Mouse (Mus musculus) left cerebral cortex, postnatal 10 days (tissue): ENCODE results near the gene Nphp4. TPM values are rescaled to one million over a fixed set of nuclear protein-coding genes. Genes with fewer than 3 reads are reported as not detected.

ENCODE experiments used
- DNase-seq, 2 experiments: peaks; one replicate each; pipeline ENCODE4 v3.0.0; 2021 to 2022; ENCODE audit warnings: low spot score in 2 of 2, mixed read lengths in 1 of 2; ENCODE audit errors: extremely low spot score in 1 of 2
- intact Hi-C: fragments of 180-260 bp; cut with DNase I; formaldehyde crosslinking; loops from one replicate; pipeline ENCODE4 v1.15.1; 2025
- total RNA-seq, 2 experiments: library from RNA; stranded (reverse); gene quantifications; 2 replicates each; pipeline ENCODE4 v1.2.3; 2021

The Nphp4 gene
- total RNA-seq, 2 experiments from 2014 or later: 14.6 to 15.1 TPM

DNA sequence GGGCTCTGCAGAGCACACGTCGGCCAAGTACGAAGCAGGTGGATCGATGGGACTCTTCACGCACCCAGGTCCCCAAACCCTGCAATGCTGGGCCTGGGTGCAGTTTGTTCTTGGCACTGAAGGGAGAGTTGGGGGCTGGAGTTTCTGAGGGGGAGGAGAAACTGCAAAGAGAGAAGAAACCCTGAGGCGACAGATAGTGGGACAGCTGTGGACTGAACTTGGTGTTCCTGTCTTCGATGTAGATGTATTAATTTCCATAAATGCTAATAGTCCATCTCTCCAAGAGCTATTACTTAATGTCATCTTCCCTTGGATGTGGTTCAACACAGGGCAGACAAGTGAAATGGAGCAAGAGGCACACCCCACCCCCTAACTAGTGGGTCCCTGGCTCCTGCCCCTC lies 565 bp upstream of the Nphp4 start:
- no peak for DNase-seq
- intact Hi-C loops: no loop called here

DNA sequence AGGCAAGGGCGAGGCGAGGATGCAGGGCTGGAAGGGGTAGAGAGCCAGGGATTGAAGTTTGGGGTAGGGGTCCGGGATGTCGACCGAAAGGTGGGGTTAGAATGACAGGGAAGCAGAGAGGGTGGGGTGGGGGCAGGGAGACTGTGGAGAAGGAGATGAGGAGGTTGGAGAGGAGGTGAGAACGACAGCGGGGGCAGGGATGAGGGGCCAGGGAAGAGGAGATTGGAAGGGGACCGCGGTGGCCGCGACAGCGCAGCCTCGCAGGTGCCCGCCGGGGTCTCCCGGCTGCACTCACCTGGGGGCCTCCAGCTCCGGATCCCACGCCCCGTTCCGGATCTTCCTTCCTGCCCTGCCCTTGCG lies 580 bp downstream of the Nphp4 start:
- intact Hi-C loops: no loop called here
- DNase-seq: no peak

DNA sequence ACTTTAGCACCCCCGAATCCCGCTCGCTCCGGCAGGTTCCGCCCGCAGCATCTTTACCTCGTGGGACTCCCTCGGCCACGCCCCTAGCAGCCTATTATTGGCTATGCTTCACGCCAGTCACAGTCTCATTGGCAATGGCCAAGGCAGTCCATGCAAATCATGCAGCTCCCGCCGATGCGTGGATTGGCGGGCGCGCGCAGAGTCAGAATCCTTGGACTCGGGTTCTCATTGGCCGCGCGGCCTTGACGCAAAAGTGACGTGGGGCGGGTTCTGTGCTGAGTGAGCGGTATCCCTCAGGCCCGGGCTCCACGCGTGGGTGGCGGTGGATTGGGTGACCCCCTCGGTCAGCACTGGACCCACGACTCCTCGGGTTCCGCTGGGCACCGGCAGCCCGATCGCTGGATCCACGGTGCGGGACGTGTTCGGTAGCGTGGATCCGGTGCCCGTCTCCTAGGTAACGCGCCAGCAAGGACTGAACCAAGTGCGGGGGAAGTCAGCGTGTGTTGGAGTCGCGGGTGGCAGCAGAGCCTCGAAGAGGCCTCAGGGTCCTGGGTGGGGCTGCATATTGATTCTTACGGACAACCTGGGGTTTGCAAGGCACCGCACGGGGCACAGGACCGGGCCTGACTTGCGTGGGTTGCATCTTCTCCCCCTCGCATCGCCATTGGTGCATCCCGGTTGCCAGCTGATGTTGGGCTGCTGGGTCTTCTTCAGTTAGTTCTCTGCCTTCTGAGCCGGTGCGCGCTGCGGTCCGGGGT lies 1.1 kb downstream of the Nphp4 start, which contains the start of gene Kcnab2:
Gene Kcnab2 (minus strand): TSS at position 406 of the 758 bp plus-strand sequence.
- intact Hi-C loops: no loop called here
- DNase-seq: peak; percentile 99 to 100

DNA sequence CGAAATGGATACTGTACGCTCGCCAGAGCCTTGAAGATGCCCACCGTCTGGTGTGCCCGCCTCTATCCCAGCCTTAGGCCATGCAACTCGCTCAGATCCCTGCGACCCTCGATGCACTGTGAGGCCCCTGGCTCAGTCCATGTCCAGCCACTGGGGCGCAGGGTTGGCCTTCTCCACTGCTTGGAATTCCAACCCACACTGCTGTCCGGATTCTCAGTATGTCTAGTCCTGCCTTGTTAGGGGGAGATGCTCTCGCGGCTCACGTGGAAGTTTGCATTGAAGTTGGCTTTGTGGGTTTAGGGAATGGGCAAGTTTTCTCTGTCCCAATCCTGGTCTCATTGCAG lies 1.7 kb downstream of the Nphp4 start:
- DNase-seq: no peak
- intact Hi-C loops: no loop called here

DNA sequence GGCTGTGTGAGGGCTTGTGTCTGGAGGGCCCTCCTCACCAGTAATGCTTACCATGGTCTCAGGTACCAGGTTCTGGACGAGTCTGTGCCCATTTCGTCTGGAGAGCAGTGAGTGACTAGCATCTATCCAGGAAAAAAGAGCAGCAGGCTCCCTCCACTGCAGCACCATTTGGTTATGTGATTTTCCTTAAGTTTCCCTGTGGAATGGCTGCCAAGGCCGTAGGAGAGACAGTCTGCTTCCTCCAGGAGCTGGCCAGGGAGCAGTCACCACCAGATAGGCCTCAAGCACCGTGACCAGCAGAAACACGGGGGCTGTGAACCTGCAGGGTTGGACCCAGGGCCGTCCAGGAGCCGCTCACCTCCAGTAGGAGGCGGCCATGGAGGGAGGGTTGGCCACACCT lies 3.9 kb downstream of the Nphp4 start:
- intact Hi-C loops: no loop called here
- no peak for DNase-seq

DNA sequence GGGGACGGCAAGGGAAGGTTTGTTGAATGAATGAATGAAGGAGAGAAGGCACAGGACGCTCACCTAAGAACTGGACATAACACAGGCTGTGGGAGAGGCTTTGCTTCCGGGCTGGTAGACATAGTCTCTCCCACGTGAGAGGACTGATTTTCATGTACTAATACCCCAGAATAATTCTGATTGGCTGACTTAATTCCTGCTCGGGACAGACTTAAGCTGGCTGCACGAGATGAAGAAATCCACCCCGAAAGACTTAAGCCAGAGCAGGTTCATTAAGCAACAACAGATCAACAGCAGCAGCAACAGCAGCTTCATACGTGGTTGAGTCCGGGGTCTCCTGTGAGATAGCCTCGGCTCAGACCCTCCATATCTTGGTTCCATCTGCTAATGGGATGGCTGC lies 11.5 kb downstream of the Nphp4 start:
- no peak for DNase-seq
- intact Hi-C loops: no loop called here

DNA sequence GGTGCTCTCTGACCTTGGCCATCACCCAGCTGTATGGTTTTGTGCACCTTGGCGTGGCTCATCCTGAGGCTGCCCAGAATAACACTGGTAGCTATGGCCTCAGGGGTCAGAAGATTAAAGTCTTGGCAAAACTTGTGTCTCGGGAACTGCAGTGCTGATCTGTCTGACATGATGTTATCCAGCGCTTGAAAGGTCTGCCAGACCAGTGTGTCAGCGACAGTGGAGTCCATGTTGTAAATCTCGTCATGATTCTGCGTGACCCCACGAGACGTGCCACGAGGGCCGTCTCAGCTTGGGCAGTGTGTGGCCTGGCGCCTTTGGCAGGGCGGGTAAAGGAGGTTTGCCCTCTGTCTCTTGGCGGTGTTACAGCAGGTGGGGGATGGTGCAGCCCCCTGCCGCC lies 13.8 kb downstream of the Nphp4 start:
- intact Hi-C loops: loop anchor here (10.0 kb wide), 1 partner anchor 146 kb away; no protein-coding TSS in a partner anchor

DNA sequence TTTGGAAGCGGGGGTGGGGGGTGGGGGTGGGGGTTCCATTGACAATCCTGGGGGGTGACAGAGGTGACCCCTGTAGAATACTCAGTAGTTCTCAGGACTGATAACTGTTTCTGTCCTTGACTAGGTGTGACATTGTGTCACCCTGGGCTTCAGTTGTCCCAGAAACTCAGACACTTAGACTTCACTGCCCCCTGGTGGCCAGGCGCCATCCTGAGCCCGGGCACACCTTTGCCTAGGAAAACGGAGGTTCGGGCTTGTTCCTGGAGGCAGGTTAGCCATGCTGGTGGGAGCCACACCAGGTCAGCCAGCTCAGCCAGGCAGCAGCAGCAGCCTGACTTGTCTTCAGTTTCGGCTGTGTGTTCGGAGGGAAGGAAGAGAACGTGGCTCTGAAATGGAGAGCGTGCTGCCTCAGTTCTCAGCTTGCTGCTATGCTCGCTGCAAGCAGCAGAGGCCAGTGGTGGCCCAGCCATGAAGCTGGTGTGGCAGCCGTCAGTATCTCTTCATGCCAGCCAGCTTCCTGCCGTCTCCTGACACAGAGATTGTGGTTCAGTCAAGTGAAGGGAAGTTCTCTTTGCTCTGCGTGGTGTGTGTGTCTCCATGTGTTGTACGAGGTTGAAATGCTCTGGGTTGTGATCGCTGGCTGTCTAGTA lies 14.9 kb downstream of the Nphp4 start:
- peak; percentile 49 to 73 for DNase-seq
- intact Hi-C loops: loop anchor here (10.0 kb wide), 1 partner anchor 147 kb away; no protein-coding TSS in a partner anchor

More for the DNA sequence above, 13.8 kb downstream of the Nphp4 start:
- no peak for DNase-seq

DNA sequence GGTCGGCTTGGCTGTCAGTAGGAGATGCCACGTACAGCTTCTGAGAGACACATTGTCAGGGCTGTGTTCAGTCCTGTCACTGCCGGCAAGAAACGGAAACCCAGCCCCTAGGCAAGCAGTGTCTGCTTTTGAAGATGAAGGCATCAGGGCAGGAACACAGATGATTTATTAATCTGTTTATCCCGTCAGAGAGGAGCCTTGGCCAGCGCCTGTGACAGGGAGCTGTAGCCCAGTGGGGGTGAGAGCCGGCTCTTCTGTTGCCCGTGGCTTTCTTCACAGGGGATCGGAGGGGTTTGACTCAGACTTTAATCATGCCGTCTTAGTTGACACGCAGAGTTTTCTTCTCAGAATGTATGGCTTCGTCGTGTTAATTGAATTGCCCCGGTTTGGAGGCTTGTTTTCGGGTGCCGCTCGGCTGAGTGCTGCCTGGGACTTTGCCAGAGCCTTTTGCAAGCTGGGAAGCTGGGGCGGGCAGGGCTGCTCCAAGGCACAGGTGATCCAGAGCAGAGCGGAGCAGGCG lies 17.9 kb downstream of the Nphp4 start:
- no peak for DNase-seq
- intact Hi-C loops: loop anchor here (10.0 kb wide), 1 partner anchor 150 kb away; no protein-coding TSS in a partner anchor

DNA sequence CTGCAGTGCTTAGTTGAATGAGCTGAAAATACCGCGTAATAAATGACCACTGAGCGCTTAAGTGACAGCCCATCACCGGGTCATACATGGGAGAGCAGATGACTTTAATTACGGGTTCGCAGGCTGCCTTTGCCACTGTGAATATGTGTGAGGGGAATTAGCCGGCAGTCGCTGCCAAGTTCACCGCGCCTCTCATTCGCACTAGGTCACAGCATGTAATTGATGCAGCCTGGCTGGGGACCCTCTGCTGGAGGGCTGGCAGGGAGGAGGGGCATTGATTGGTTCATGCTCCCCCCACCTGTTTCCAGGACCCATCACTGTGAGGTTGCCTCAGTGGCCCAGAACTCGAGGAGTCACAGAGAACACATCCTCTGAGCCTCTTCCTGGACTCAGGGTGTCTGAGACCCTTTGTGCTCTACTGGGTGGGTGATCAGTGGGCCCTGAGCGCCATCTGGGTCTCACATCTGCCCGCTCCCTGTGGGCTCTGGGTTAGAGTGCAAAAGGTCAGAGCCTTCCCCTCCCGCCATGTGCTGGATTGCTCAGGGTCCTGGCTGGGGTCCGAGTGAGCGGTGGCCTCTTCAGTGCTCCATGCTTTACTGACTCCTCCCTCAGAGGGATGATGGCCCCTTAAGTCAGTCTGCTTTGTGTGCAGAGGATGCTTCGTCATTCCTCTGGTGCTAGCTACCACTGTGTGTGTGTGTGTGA lies 35.9 kb downstream of the Nphp4 start:
- DNase-seq: no peak
- intact Hi-C loops: no loop called here

DNA sequence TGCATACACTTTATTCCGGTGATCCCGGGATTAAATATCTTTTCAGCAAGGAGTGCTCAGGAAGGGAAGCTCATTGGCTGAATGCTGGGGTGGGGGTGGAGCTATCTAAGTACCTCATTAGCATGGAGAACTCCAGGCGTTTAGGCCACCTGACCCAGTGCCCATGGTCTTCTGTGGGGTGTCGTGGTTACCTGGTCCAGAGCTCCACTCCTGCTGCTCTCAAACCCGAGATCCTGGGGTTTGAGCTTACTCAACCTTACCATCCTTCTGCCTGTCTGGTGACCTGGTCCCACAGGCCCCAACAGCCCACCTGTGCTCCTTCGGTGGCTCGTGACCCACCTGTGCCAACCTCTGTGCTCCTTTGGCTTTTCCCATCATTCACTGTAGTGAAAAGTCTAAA lies 38.4 kb downstream of the Nphp4 start:
- intact Hi-C loops: no loop called here

DNA sequence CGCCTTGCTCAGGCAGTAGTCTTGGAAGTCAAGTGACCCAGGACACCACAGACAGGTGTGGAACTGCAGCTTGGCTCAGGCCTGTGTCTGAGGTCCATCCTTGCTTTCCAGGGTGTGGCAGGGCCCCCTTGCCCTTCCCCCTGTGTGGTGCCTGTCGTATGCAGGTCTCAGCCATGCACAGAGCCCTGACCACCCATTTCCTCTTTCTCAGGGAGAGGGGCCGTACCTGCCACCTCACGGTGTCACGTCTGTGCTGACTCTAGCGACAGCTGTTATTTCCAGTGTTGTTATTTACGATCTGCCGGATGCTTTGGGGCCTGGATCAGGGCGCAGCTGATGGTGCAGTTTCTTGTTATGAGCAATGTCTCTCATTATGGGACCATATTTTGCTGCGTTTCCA lies 42.6 kb downstream of the Nphp4 start:
- no peak for DNase-seq
- intact Hi-C loops: no loop called here

More for the DNA sequence above, 38.4 kb downstream of the Nphp4 start:
- DNase-seq: no peak

DNA sequence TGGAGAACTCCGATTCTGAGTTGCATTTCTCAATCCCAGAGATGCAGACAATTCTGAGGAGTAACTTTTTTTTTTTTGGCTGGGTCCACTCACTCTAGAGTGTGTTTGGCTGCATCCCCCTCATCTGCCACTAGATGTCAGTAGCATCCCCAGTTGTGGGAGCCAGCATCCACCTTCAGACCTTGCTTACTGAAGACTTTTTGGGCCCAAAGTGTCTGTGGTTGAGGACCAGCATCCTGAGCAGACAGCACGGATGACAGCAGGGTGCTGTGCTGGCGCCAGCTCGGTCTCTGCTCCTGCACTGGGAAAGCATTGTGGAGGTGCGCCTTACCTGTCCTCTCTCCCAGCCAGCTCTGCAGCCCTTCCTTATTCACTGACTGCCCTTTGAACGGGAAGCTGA lies 43.6 kb downstream of the Nphp4 start:
- intact Hi-C loops: loop anchor here (10.0 kb wide), 1 partner anchor 1415 kb away; no protein-coding TSS in a partner anchor
- peak; percentile 68 to 70 for DNase-seq

DNA sequence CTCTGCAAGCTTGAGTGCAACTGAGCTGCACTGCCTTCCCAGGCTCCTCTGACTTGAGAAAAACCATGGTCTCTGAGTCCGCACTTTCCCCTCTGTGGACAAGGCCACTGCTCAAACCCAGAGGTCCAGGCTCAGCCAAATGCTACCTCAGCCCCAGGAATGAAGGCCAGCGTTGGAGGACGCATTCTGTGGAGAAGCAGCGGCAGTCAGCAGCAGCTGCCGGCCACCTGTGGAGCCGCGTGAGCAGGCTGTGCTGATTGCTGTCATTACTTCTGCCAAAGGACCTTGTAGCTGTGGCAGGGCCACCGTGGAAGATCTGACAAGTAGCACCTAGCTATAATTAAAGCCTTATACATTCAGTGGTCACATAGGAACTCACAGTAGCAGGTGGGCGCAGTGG lies 56.4 kb downstream of the Nphp4 start:
- no peak for DNase-seq
- intact Hi-C loops: loop anchor here (5.0 kb wide), 2 partner anchors 89 to 949 kb away; partner anchors contain the start of gene Ajap1

DNA sequence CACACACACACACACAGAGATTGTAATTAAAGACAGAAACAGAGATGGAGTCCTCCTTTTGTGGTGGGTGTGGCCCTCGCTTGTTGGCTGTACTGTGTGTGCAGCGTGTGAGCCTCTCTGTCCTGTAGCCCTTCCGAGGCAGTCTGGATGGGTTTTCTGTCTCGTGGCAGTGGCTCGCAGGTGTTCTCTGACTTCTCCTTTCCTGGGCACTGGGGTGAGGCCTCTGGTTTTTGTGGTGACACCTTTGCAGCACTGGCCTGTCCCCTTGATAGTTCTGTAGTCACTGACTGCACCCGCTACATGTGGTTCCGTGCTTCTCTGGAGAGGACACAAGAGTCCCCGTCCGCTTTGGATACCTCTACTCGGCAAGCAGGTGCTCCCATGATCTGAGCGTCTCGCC lies 63.2 kb downstream of the Nphp4 start:
- intact Hi-C loops: no loop called here
- DNase-seq: no peak

DNA sequence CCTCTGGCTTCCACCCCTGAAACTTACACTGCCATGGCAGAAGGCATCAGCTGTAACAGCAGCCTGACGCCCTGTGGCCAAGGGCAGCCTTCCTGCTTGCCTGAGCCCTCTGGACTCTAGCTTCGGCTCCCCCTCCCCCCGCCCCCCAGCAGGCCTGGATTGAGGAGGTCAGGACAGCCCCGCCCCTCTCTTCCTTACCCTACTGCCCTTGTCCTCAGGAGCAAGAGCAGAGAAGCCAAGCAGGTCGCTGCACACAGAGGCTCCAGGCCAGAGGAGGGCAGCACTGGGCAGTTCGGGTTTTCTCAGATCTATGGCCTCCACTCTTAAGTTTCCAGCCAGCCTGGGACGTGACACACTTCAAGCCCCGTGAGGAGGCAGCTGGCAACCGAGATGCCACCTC lies 64.7 kb downstream of the Nphp4 start:
- intact Hi-C loops: no loop called here
- DNase-seq: peak in 1 of 2 experiments; percentile 61

DNA sequence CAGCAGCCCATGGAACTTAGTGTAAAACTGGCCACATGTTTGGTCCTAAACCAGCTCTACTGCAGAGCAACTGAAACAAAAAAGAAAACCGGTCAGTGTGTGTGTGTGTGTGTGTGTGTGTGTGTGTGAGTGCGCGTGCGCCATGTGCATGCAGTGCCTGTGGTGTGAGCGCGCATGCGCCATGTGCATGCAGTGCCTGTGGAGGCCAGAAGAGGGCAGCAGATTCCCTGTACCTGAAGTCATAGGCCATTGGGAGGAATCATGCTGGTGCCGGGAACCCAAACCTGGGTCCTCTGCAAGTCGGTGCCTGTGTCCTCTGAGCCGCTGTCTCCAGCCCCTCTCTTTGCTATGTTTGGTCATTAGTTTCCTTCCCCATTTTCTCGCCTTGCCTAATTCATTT lies 65.9 kb downstream of the Nphp4 start:
- no peak for DNase-seq
- intact Hi-C loops: no loop called here

DNA sequence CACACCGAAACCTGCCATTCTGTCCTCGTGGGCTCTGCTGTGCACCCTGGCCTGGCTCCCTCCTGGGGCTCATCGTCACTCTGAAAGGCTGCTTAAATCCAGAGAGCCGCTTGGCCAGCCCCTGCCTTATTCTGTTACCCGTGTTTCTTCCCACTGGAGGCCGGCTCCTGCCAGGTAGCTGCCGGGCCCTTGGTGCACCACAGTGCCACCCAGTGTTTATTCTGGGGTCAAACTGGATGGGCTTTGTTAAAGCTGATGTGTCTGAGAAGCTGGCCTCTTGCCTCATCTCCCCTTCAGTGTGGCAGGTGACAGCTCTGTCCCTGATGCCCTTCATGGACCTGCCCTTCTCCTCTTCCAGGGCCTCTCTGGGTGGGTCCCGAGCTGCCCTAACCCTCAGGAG lies 70.0 kb downstream of the Nphp4 start:
- intact Hi-C loops: no loop called here
- peak in 1 of 2 experiments; percentile 30 for DNase-seq

DNA sequence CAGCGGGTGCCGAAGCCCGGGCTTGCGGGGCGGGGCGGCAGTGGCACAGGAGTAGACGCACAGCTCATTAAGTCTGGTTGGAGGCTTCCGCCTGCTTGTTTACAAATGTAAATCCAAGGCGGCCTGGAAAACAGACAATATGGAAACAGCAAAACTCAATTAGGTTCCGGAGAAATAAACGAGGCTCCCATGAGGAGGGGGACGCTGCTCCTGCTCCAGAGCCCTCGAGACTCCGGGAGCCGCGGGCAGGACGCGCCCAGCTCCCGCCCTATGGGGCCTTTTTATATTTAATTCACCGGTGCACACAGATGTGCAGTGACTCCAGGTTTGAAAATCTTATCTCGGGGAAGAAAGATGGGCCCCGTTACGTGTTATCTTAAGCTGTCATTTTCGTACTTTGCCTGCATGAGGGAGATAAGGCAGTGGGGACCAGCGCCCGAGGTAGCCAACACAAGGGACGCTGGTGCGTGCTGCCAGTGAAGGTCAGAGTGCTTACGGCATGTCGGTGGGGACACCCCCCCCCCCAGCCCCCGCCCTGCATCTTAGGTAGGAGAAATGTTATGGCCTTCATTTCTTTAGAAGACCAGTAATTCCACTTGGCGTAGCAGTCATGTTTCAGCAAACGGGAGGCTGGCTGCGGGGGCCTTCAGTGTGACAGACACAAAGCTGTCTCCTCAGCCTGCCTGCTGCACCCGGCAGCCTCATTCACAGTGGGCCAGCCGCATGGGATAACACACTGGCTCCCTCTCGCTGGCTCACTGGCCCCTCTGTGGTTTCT lies 71.6 kb downstream of the Nphp4 start:
- intact Hi-C loops: no loop called here
- no peak for DNase-seq
